Mouse (Mus musculus) monocyte, adult 5-6 weeks (primary cell): ENCODE results near the gene Cmbl. TPM values are rescaled to one million over a fixed set of nuclear protein-coding genes. Genes with fewer than 3 reads are reported as not detected.

Source experiments
- ATAC-seq: fragments of 153-309, 156-312 bp; replicated peaks from 2 replicates; pipeline ENCODE4 v1.8.0; 2017; ENCODE audit warnings: mild to moderate bottlenecking; ENCODE audit not compliant: low TSS enrichment, insufficient number of reproducible peaks, severe bottlenecking, poor library complexity, low FRiP score
- total RNA-seq: library from RNA; stranded (forward); fragments of 200-1000, 200-491, 200-594 nt; gene quantifications from 3 replicates; pipeline ENCODE4 v1.2.3, GENCODE M21; 2017

Cmbl gene
- total RNA-seq, 1 experiment from 2014 or later, result not detected

GRCm38 (mm10) chr15:31539643-31540512 lies 25.3 kb upstream of the Cmbl start:
- ATAC-seq, result no peak

DNA sequence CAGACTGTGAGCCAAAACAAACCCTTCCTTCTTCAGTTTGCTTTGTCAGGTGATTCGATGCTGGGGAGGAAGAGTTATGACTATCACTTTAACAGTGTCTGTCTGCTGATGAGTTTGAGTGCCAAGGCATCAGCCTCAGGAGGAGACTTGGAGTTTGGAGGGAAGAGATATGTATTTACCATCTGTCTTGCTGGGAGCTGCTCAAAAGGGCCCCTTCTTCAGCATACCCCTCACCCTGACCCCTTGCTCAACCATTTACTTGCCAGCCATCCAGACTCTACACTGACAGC lies 24.7 kb upstream of the Cmbl start:
- no peak for ATAC-seq

DNA sequence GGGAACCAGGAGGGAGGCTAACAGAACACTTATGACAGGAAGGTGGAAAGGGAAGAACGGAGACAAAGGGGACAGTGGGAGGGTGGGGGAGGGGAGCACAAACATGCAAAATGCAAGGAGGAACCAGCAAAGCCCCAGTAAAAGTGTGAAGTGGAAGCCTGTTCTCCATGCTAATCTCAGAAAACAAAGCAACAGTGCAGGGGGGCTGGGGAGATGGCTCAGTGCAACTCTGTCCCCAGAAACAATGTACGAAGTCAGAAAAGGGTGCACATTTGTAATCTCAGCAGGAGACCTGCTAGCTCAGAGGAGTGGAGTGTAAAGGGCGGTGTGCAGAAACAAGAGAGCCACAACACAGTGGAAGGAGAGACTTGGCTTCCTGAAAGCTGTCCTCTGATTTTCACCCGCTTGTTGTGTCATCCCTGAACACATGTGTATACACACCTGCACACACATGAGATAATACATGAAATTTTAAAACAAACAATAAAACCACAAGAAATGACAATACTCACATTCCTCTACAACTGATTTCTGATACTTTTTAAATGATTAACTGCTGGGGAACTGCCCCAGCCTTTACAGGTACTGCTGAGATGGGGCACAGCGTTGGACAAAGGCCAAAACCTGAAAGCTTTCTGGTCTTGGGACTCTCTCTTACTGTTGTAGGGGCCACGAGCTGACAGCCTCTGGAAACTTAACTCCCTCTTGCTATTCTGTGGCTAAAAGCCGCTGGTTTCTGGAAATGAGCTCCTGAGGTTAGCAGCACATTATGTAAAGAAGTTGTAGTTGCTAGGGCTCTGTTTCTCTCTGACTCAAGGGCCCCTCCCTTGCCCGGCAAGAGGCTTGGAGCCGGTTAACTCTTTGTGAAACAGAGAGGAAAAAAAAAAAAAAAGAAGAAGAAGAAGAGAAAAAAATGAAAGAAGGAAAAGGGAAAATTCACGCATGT lies 22.9 kb upstream of the Cmbl start:
- no peak for ATAC-seq

DNA sequence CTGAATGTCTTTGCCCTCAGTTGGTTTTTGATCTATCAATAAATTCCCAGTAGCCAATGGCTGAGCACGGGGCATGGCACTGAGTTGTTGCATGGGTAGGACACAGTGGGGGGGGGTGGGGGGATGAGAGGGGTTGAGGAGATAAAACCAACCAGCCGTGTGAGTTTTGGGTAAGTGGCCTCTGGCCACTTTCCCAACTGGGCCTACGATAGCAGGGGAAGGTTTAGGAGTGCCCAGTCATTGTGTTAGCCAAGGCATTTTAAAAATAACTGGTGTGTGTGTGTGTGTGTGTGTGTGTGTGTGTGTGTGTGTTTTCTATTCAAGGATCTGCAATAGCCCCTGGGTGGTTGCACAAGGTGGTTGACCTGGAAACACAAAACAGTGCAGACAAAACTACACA lies 21.9 kb upstream of the Cmbl start:
- no peak for ATAC-seq

DNA sequence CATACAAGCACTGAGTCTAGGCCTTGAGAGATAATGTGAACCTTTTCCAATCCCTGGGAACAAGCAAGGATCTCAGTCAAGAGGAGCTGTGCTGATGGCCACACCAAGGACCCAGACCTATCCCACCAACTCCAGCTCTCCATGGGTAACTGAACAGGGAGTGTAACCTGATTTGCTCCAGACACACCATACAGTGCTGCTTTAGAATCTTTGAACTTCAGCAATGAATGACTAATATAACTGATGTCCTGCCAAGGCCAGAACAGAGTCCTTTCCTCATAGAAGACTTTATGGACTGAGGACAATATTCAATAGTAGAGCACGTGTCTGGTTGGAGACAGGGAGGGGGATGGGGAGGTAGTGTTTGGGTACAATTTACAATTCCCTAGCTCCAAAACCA lies 20.1 kb upstream of the Cmbl start:
- ATAC-seq, result no peak

DNA sequence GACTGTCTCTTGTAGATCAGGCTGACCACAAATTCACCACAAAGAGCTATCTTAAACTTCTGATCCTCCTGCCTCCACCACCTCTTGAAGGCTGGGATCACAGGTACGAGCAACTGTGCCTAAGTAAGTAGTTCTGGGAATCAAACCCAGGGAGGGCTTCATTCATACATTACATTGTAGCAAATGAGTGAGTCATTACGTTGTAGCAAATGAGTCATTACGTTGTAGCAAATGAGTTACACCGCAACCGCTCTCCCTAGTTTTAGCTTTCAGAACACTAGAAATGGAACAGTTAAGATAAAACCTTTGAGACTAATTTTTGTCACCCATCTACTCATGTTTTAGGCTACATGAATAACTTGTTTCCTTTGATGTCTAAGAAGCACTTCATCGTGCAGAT lies 18.9 kb upstream of the Cmbl start:
- no peak for ATAC-seq

DNA sequence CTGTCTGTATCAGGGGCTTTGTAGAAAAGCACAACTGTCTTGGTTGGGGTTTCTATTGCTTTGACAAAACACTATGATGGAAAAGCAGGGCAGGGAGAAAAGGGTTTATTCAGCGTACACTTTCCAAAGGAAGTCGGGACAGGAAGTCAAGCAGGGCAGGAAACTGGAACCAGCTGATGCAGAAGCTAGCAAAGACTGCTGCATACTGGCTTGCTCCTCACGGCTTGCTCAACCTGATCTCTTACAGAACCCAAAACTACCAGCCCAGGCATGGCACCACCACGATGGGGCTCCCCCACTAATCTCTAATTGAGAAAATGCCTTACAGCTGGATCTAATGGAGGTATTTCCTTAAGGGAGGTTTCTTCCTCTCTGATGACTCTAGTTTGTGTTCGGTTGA lies 17.8 kb upstream of the Cmbl start:
- no peak for ATAC-seq

GRCm38 (mm10) chr15:31550381-31550780 lies 14.8 kb upstream of the Cmbl start:
- ATAC-seq, result no peak

GRCm38 (mm10) chr15:31554855-31555254 lies 10.3 kb upstream of the Cmbl start:
- no peak for ATAC-seq

DNA sequence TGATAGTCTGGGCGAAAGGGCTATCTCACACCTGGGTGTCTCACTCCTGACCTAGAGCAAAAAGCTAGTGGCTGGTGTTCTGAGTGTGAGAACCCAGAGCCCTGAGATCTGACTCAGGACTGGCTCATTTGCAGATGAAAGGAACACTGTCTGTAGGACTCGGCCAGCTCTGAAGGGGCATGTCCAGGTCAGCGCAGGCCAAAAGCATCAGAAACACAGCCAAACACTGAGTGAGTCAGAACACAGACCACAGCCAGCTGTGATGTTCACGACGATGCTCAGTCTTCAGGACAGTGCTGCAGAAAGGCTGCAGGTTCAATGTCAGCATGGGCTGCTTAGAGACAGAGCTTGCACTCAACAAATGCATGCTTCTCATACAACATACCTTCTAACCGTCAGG lies 3.8 kb upstream of the Cmbl start:
- no peak for ATAC-seq

- ATAC-seq, result no peak
Observed at GRCm38 (mm10) chr15:31561976-31562375, 3.2 kb upstream of the Cmbl start.

GRCm38 (mm10) chr15:31562847-31563246 lies 2.3 kb upstream of the Cmbl start:
- no peak for ATAC-seq

DNA sequence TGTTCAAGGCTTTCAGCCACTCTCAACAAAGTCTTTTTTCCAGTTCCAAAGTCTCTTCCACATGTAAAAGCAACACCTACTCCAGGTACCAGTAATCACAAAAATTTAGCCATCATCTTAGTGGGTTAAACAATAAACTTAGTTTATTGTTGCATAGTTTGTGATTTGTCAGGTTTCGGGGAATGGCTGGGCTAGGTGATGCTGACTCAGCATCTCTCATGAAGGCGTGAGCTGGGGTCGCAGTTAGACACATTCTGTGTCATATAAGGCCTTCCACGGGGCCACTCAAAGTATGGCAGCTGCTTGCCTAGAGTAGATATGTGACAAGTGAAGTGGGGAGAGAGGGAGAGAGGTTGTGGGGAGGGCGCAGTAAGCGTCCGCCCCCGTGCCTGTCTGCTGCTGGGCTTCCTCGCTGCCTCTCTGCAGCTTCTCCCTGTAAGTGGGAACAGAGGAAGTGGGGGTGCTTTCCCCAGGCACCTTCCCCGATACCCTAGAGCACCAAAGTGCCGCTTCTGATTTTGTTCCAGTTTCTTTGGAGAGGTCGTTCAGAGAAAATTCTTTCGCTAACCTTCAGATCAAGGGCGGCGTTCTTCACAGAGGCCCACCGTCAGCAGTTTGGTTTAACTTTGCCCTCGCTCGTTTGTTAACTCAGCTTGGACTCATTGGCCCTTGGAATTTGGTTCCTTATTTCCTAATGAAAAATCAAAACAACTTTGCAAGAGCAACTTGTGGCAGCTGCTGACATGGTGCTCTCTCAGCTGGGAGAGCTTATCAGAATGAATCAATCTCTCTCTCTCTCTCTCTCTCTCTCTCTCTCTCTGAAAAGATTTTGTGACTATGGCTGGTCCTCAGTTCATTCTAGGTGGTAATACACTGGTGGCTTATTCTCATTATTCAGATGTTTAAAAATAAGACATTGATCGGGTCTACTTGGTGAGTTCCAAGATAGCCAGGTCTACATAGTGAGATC lies 1.3 kb upstream of the Cmbl start:
- ATAC-seq, result no peak

GRCm38 (mm10) chr15:31565786-31566185 lies 597 bp downstream of the Cmbl start:
- ATAC-seq, result no peak

- no peak for ATAC-seq
Observed at GRCm38 (mm10) chr15:31567431-31567830, 2.2 kb downstream of the Cmbl start.

GRCm38 (mm10) chr15:31568581-31568996 lies 3.4 kb downstream of the Cmbl start:
- no peak for ATAC-seq

- no peak for ATAC-seq
Observed at GRCm38 (mm10) chr15:31569325-31570022, 4.3 kb downstream of the Cmbl start.

DNA sequence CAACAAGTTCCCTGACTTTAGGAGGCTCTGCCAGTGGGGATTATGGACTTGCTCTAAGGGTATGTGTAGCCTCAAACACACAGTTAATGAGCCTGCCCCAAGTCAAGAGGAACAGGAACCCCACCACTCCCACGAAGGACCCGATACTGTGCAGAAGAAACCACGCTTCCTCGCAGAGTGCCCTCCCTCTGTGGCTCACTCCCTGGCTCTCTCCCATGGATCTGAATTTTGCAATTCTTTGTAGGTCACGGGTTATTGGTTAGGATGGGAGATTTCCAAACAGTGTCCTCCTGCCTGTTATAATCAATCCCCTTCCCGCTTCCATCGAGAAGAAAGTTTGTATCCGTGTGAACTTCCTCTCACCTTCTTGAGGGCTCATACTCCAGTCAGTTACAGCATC lies 5.8 kb downstream of the Cmbl start:
- no peak for ATAC-seq
